Mouse (Mus musculus): ENCODE measurements around the gene Snrpa. TPM values are rescaled to one million over a fixed set of nuclear protein-coding genes. Genes with fewer than 3 reads are reported as not detected.
A peak's percentile ranks its signal among the peaks of the same experiment; 100 is the strongest.

The Snrpa gene
- polyA plus RNA-seq, 1 experiment from 2014 or later = 415 TPM

DNA sequence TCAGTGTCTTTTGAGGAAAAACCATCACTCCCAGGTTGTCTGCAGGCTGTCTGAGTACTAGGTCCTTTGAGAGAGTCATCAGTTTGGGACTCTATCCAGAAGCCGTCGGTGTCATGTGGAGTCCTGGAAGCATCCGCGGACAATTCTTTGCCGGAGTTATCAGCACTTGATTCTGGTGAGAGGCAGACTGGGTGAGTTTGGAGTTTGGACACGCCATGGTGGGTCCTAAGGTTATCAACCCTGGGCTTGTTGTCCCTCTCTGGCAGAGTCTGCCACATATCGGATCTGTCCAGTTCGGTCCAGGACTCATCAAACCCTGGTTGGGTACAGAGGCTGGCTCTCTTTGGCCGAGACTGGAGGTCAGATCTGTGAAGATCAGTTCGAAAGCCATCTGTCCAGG is 31.6 kb upstream of the Snrpa start:
- no peak for DNase-seq (ENCODE audit: low spot score)
- Histone ChIP-seq H3K36me3 (peaks cover 7% of the 10 kb centered on the region), H3K27ac (peak overlapping the region; percentile 92), H3K4me1 (peaks cover 41% of the 10 kb centered on the region), H3K4me3 (peak overlapping the region; percentile 88), H3K9me3 (replicated peaks) (no peaks in the 10 kb centered on the region), H3K27me3 (ENCODE audit: low read depth, poor library complexity, severe bottlenecking) (no peaks in the 10 kb centered on the region)
- 7% methylated on average over 10 of the region's 10 CpGs for WGBS

DNA sequence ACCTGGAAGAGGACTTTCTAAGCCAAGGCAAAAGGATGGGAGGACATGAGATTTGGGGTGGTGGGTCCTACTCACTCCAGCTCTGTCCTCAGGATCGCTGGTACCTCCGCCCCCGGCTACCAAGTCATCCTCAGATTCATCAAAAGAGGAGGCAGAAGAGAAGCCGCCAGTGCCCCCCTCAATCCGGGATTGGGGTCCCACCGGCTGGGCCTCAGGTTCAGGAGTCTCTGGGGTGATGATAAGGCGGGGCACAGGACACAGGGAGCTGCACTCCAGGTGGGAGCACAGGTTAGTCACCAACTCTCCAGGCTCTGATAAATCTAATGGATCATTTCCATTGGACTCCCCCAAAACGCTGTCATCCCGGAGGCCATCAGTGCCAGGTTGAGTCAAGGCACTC is 31.2 kb upstream of the Snrpa start:
- Histone ChIP-seq H3K36me3 (peaks cover 11% of the 10 kb centered on the region), H3K4me1 (peaks cover 41% of the 10 kb centered on the region), H3K27ac (0 out of 2 replicates have a peak overlapping the region, but pooled peaks have one; percentile 14), H3K4me3 (peak overlapping the region; percentile 88), H3K27me3 (ENCODE audit: low read depth, poor library complexity, severe bottlenecking) (no peaks in the 10 kb centered on the region), H3K9me3 (replicated peaks) (no peaks in the 10 kb centered on the region)
- DNase-seq (ENCODE audit: low spot score) = no peak
- 35% methylated on average over 9 of the region's 9 CpGs for WGBS

DNA sequence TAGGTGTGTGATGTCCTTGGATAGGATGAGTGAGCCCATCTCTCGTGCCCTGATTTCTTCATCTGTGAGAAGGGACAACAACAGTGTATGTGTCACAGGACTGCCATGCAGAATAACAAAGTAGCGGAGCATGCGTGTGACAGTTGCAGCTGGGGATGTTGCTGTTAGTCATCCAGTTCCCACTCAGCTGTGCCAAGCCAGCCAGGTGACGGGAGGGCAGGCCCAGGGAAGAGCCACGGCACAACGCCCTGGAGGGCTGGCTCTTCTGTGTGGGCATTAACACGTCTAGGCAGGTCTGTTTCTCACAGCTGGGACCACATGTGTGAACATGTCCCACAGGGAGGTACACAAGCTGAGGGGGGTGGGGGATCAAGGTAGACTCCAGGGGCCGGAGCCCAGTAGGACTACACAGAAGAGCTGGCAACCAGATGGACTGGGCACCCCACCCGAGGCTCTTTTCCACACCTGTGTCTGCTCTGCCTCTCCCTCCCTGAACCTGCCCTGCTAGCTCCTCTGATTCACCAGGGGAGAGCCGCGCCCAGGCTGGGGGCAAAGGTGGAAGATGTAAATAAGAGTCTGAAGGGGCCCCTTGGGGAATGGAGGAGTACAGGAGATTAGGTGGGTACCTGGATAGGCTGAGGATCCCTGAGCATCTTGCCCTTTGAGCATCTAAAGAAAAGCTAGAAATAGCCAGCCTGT is 29.0 kb upstream of the Snrpa start:
- H3K36me3 ChIP-seq = peaks cover 17% of the 10 kb centered on the region
- H3K4me1 ChIP-seq = peaks cover 41% of the 10 kb centered on the region
- DNase-seq (ENCODE audit: low spot score) = no peak
- H3K9me3 ChIP-seq (replicated peaks) = no peaks in the 10 kb centered on the region
- 0 out of 2 replicates have a peak overlapping the region, but pooled peaks have one; percentile 13 for H3K4me3 ChIP-seq
- H3K27me3 ChIP-seq (ENCODE audit: low read depth, poor library complexity, severe bottlenecking) = no peaks in the 10 kb centered on the region
- WGBS = 81% methylated on average over 11 of the region's 11 CpGs
- no peak overlapping the region for H3K27ac ChIP-seq

DNA sequence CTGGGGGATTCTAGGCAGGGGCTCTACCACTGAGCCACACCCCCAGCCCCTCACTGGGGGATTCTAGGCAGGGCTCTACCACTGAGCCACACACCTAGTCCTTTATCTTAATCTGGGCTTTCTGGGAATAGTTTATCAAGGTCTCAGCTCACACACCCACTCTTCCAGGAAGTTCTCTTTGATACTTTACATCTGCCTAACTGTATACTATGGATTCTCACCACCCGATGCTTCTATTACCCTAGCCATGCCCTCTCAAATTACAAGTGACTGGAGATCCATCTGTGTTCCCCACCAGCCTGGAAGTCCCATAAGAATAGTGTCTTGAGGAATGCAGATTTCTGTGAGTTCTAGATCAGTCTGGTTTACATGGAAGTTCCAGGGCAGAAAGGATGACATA is 26.5 kb upstream of the Snrpa start:
- Histone ChIP-seq H3K36me3 (peaks cover 38% of the 10 kb centered on the region), H3K27me3 (ENCODE audit: low read depth, poor library complexity, severe bottlenecking) (no peaks in the 10 kb centered on the region), H3K4me3 (no peak overlapping the region), H3K4me1 (peaks cover 37% of the 10 kb centered on the region), H3K9me3 (replicated peaks) (no peaks in the 10 kb centered on the region), H3K27ac (no peak overlapping the region)
- DNase-seq (ENCODE audit: low spot score) = no peak
- 83% methylated on average over 1 of the region's 1 CpGs for WGBS

DNA sequence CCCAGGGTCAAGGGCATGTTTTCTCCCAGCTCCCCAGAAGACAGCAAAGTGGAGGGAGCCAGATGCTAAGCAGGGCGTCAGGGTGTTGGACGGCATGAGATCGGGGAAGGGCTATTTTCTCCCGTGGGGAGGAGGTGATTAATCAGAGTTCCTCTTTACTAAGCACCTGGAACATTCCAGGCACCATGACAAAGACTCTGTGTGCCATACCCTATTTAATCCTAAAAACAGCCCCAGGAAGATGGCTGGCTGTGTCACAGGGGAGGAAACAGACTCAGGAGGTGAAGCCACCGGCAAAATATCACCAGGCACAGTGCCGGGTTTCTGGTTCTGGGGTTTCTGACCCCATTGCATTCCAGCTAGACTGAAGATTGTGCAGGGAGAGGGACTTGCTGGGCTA is 25.9 kb upstream of the Snrpa start:
- DNase-seq (ENCODE audit: low spot score) = no peak
- Histone ChIP-seq H3K4me3 (no peak overlapping the region), H3K27ac (no peak overlapping the region), H3K27me3 (ENCODE audit: low read depth, poor library complexity, severe bottlenecking) (no peaks in the 10 kb centered on the region), H3K36me3 (peaks cover 43% of the 10 kb centered on the region), H3K4me1 (peaks cover 31% of the 10 kb centered on the region), H3K9me3 (replicated peaks) (no peaks in the 10 kb centered on the region)
- WGBS = 81% methylated on average over 6 of the region's 6 CpGs

DNA sequence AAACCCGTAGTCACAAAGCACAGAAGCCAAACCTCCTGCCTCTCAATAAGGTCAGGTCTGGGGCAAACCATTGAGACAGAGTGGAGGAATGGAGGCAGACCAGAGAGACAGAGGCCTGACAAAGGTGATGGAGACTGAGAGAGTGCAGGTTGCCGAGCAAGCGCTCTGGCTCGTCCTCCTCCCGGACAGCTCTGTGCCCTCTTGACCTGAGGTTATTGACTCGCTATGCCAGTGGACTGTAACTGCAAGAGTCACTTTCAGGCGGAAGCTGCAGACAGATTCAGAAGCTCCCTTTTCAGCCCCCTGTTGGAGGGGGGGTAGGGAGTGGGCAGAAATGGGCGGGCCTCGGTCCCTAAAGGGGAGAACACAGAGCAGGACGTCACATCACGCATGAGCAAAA is 23.9 kb upstream of the Snrpa start:
- Histone ChIP-seq H3K36me3 (peaks cover 60% of the 10 kb centered on the region), H3K4me1 (peaks cover 11% of the 10 kb centered on the region), H3K27me3 (ENCODE audit: low read depth, poor library complexity, severe bottlenecking) (no peaks in the 10 kb centered on the region), H3K4me3 (no peak overlapping the region), H3K9me3 (replicated peaks) (no peaks in the 10 kb centered on the region), H3K27ac (no peak overlapping the region)
- no peak for DNase-seq (ENCODE audit: low spot score)
- WGBS = 76% methylated on average over 11 of the region's 11 CpGs

DNA sequence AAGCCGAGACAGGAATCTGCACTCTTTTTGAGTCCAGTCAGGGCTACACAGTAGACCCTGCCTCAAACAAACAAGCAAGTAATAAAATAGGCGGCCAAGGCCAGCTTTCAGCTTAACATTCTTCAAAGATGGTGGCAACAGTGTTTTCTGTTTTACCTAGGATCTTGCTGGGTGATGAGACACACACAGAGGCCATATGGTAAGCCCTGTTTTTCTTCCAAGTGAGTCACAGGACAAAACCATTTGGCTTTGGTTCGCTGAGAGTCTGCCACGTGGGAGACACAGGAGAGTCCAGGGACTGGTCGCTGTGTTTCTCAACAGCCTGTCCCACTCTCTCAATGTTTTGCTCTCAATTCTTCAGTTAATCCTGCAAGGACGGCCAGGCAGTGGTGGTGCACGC is 22.5 kb upstream of the Snrpa start:
- Histone ChIP-seq H3K4me1 (no peaks in the 10 kb centered on the region), H3K9me3 (replicated peaks) (no peaks in the 10 kb centered on the region), H3K4me3 (no peak overlapping the region), H3K27ac (no peak overlapping the region), H3K36me3 (peaks cover 70% of the 10 kb centered on the region), H3K27me3 (ENCODE audit: low read depth, poor library complexity, severe bottlenecking) (no peaks in the 10 kb centered on the region)
- WGBS = 83% methylated on average over 7 of the region's 7 CpGs
- DNase-seq (ENCODE audit: low spot score) = no peak

DNA sequence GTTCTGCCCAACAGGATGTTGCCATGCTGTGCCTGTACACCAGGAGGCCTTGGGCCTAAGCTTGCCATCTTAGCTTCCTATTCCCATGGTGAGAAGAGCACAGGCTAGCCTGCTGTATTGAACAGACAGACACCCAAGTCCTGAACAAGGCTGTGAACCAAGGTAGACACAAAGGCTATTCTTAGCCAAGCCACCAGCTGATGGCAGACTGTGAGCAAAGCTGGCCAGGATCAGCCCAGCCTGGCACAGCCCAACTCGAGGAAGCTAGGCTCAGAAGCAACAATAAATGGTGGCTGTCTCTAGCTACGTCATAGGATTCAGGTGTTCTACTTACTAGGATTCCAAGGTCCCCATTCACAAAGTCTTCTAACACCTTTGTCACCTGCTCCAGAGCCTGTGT is 16.6 kb upstream of the Snrpa start:
- no peaks in the 10 kb centered on the region for H3K9me3 ChIP-seq (replicated peaks)
- H3K36me3 ChIP-seq = peaks cover 91% of the 10 kb centered on the region
- H3K27ac ChIP-seq = no peak overlapping the region
- DNase-seq (ENCODE audit: low spot score) = no peak
- no peaks in the 10 kb centered on the region for H3K4me1 ChIP-seq
- H3K4me3 ChIP-seq = no peak overlapping the region
- H3K27me3 ChIP-seq (ENCODE audit: low read depth, poor library complexity, severe bottlenecking) = no peaks in the 10 kb centered on the region
- WGBS = 96% methylated on average over 2 of the region's 2 CpGs

DNA sequence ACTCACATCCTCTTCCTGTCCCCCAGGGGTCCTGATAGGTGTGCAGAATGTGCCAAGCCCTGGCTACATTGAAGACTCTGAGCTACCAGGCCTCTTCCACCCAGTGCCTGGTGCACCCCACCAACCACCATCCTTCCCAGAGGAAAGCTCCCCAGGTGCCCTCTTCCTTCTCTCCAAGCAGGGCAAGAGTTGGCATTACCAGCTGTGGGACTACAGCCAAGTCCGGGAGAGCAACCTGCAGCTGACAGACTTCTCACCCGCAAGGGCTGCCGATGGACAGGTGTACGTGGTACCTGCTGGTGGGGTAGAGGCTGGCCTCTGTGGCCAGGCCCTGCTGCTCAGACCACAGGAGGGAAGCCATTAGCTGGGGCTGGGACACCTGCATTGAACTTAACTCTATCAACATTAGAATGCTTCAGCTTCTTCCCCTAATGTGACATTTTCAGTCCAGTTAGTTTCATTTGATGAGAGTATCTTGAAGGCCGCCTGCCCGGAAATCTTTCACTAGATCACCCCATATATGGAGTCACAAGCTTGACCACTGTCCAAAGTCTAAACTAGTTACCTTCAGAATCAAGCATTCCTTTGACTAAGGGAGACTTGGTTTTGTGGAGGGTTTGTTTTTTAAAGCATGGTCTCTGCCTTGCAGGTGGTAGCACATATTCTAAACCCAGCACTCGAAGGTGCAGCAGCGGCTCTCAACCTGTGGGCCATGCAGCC is 7.8 kb upstream of the Snrpa start:
- Histone ChIP-seq H3K4me1 (no peaks in the 10 kb centered on the region), H3K4me3 (no peak overlapping the region), H3K27ac (no peak overlapping the region), H3K36me3 (peaks cover 79% of the 10 kb centered on the region), H3K9me3 (replicated peaks) (no peaks in the 10 kb centered on the region), H3K27me3 (ENCODE audit: low read depth, poor library complexity, severe bottlenecking) (no peaks in the 10 kb centered on the region)
- DNase-seq (ENCODE audit: low spot score) = no peak
- 96% methylated on average over 8 of the region's 8 CpGs for WGBS

DNA sequence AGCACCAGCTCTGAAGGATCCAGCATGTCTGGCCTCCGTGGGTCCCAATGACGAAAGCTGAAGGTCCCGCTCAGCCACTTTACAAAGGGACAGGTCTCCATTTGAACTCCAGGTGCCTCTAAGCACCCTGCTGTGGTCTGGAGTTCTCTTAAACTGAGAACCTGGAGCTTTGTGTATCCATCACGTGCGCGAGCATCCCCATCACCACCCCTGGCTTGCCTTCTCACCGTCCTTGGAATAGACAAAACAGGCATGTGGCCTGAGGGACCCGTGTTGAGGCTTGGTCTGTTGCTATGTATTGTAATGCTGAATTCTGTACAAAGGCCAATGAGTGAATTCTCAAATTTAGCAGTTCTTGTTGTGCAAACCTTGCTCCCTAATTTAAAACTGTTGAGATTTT is 2.7 kb upstream of the Snrpa start:
- 93% methylated on average over 8 of the region's 8 CpGs for WGBS
- no peak for DNase-seq (ENCODE audit: low spot score)
- H3K4me1 ChIP-seq = peaks cover 19% of the 10 kb centered on the region
- H3K27me3 ChIP-seq (ENCODE audit: low read depth, poor library complexity, severe bottlenecking) = no peaks in the 10 kb centered on the region
- H3K9me3 ChIP-seq (replicated peaks) = no peaks in the 10 kb centered on the region
- H3K4me3 ChIP-seq = no peak overlapping the region
- H3K36me3 ChIP-seq = peaks cover 66% of the 10 kb centered on the region
- no peak overlapping the region for H3K27ac ChIP-seq

DNA sequence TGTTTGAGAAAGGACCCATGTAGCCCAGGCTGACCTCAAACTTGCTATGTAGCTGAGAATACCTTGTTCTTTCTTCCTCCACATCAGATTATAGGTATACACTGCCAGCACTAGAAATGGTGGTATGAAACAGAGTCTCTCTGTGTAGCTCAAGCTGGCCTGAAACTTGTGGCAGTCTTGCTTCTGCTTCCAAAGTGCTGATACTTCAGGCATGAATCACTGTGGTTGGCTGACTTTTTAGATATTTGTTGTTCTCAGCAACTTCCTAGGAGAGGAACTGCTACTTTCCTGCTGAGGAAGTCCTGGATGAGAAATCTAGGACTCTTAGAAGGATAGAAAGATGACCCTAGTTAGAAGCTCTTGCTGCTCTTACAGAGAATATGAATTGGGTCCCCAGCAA is 2.3 kb upstream of the Snrpa start:
- peaks cover 22% of the 10 kb centered on the region for H3K4me1 ChIP-seq
- no peak overlapping the region for H3K27ac ChIP-seq
- DNase-seq (ENCODE audit: low spot score) = no peak
- H3K27me3 ChIP-seq (ENCODE audit: low read depth, poor library complexity, severe bottlenecking) = no peaks in the 10 kb centered on the region
- H3K4me3 ChIP-seq = no peak overlapping the region
- H3K36me3 ChIP-seq = peaks cover 66% of the 10 kb centered on the region
- no peaks in the 10 kb centered on the region for H3K9me3 ChIP-seq (replicated peaks)

DNA sequence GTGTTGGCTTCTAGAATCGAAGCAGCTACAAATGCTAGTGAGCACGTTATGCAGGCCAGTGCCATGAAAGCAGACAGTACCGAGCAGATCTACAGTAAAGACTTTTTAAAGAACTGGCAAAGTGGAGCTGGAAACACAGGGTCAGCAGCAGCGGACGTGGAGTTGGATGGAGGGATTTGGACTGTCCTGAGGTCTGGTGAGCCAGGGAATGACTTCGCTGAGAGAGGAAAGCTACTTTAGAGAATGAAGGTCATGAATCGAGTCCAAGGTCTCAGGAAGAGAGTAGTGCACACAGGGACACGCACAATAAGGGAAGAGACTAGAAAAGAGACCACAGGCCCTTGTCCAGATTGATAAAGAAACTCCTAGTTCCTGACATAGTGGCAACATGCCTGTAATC is 1.6 kb upstream of the Snrpa start:
- WGBS = 95% methylated on average over 8 of the region's 8 CpGs
- Histone ChIP-seq H3K4me3 (no peak overlapping the region), H3K27me3 (ENCODE audit: low read depth, poor library complexity, severe bottlenecking) (no peaks in the 10 kb centered on the region), H3K27ac (no peak overlapping the region), H3K4me1 (peaks cover 22% of the 10 kb centered on the region), H3K36me3 (peaks cover 66% of the 10 kb centered on the region), H3K9me3 (replicated peaks) (no peaks in the 10 kb centered on the region)
- no peak for DNase-seq (ENCODE audit: low spot score)

DNA sequence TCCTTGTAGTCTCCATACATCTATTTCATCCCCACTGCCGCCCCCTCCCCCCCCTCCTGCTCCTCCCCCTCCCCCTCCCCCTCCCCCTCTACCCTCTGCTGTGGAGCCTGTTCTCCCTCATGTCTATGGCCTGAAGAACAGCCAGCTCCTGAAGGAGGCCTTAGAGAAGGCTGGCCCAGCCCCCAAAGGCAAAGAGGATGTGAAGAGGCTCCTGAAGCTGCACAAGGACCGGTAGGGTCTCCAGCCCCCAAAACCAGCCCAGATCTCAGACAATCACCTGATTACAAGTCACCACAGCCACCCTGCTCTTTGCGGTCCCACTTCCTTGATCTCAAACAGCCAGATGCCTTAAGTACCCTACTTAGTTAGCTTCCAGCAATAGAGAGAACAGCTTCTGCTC is 1.1 kb upstream of the Snrpa start:
- Histone ChIP-seq H3K4me3 (no peak overlapping the region), H3K9me3 (replicated peaks) (no peaks in the 10 kb centered on the region), H3K27me3 (ENCODE audit: low read depth, poor library complexity, severe bottlenecking) (no peaks in the 10 kb centered on the region), H3K4me1 (peaks cover 22% of the 10 kb centered on the region), H3K27ac (peak overlapping the region; percentile 56), H3K36me3 (peaks cover 66% of the 10 kb centered on the region)
- no peak for DNase-seq (ENCODE audit: low spot score)
- WGBS = 89% methylated on average over 3 of the region's 3 CpGs
